Mouse (Mus musculus) layer of hippocampus, adult 18-20 months (tissue): ENCODE measurements around the gene Col6a5. TPM values are rescaled to one million over a fixed set of nuclear protein-coding genes. Genes with fewer than 3 reads are reported as not detected.

ENCODE experiments used
- DNase-seq, 2 experiments: peaks; one replicate each; pipeline ENCODE4 v3.0.0; 2022; ENCODE audit warnings: low spot score in 2 of 2
- total RNA-seq, 2 experiments: library from RNA; stranded (reverse); gene quantifications; 2 replicates each; pipeline ENCODE4 v1.2.3; 2021

Col6a5 gene
- total RNA-seq, 2 experiments from 2014 or later = 0.72 to 1.0 TPM

- no peak for DNase-seq
These were observed 129.2 kb downstream of the Col6a5 start for GRCm38 (mm10) chr9:105831291-105831690.

GRCm38 (mm10) chr9:105827791-105828385 lies 132.6 kb downstream of the Col6a5 start, which contains the start of gene Col6a6:
TSS of gene Col6a6 (minus strand) at chr9:105828160.
- DNase-seq = no peak

DNA sequence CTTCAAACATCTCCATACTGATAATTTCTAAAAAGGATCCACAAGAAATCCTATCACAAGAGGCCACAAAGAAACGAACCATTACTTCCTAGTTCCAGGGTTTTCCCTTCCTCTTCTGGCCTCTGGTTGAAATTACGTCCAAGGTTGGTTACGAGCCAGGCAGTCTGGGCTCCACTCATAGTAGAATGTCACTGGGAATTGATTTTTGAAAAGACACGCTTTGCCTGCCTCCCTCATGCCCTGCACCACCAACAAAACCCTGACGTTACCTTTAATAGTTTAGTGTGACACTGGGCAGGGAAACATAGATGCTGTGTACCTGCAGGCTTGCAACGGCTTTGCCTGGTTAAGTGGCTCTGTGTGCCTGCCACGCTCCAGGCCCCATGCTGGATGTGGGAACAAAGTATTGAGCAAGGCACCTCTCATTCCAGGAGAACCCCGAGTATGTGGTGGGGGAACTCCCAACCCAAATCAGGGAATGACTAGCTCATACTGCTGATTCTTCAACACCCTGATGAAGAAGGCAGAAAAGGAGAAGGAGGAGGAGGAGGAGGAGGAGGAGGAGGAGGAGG lies 133.3 kb downstream of the Col6a5 start:
- no peak for DNase-seq

DNA sequence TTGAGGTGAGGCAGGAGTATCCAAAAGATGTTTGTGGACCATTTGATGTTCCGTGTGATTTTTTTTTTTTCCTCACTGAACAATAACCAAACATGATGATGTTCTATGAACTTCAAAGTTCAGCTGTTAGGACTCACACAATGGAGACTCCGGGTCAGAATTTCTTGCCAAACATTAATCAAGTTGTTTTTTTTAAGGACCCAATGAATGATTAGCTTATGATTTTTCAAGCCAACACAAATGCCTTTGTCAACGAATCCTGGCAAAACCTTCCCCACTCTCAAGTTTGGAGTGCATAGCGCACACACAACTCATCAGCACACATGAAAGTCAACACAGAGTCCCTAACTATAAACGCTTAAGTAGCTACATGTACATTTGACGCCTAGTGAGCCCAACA lies 139.7 kb downstream of the Col6a5 start:
- no peak for DNase-seq

GRCm38 (mm10) chr9:105819155-105819709 lies 141.2 kb downstream of the Col6a5 start:
- DNase-seq = no peak

DNA sequence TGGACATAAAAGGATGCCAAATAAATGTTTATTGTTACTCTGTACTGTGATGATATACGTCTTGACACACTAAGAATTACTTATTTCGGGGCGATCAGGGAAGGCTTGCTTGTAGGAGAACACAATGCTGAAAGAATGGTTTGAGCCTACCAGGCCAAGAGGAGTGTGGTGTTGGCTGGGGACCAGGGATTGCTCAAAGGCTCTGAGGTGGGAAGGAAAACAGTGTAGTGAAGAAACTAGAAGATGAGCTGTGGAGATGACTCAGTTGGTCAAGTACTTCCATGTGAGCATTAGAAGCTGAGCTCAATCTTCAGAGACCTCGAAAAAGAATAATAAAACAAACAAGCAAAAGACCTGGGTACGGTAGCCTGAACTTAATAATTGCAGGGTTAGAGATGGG lies 146.0 kb downstream of the Col6a5 start:
- DNase-seq = no peak

DNA sequence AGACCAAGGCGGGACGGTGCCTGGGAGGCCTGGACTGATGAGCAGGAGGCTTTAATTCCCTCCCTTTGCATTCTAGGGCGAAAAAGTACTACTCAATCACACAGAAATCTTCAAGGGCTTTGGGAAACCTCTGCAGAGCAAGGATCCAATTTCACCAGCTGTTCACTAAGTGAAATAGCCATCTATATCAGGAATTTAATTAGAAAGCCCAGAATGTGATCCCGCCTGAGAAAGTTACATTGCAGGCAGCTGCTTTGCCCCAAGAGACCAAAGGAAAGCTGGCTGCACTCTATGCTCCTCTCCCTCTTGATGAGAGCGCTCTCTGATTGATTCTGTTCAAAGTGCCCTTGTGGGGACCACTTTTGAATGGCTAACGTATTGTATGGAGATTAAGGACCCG lies 149.0 kb downstream of the Col6a5 start:
- no peak for DNase-seq

DNA sequence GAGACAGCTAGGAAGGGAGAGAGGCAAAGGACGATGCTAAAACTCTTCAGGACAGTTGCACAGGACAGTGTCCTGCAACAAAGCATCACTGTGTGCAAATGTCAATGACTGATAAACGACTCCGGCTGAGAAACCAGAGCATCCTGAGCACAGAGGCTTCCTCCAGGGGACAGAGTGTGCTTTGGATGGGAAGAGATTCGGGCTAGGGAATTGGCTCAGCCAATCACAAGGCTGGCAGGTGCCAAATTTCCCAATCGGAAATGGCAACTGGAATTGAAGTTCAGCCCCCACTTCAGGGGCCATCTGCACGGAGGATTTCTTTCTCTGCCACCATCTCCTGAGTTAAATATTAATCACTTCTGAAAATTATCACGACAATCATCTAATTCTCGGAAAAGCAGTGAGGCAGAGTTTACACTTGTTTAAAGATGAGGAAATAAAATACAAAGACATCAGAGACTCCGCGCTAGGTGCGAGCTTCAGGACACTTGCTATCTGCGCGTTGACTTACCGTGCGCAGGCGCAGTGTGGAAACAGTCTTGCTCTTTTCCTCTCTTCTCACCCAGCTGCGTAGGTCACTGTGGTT lies 151.4 kb downstream of the Col6a5 start:
- DNase-seq = peak in 1 of 2 experiments; percentile 20

Other genes starting within 250 kb of the Col6a5 start
- under 1 TPM; 0.25 to 0.28 TPM for gene Col6a6, start 132.5 kb downstream of the Col6a5 start, total RNA-seq
- gene Col6a4, start 136.1 kb upstream of the Col6a5 start, total RNA-seq = 1 to 10 TPM; 2.2 to 2.6 TPM
- 1 to 10 TPM; 4.2 to 4.8 TPM for gene Glyctk, start 197.5 kb upstream of the Col6a5 start, total RNA-seq
- 100 to 1,000 TPM; 130 to 137 TPM for gene Wdr82, start 210.3 kb upstream of the Col6a5 start, total RNA-seq
- 10 to 100 TPM; 18.9 to 19.2 TPM for gene Ppm1m, start 239.1 kb upstream of the Col6a5 start, total RNA-seq
- 10 to 100 TPM; 58.4 to 60.6 TPM for gene Twf2, start 242.5 kb upstream of the Col6a5 start, total RNA-seq